Mouse (Mus musculus) neutrophil, adult 5-6 weeks (primary cell): Measurements from ENCODE around the gene Nudcd3. TPM values are rescaled to one million over a fixed set of nuclear protein-coding genes. Genes with fewer than 3 reads are reported as not detected.

Experiments
- ATAC-seq: fragments of 151-379, 151-347 bp; 2 replicates; pipeline ENCODE4 v1.8.0; 2017; ENCODE audit warnings: mild to moderate bottlenecking, moderate TSS enrichment; ENCODE audit not compliant: insufficient number of reproducible peaks, poor library complexity, low FRiP score, severe bottlenecking; ENCODE audit errors: extremely low read depth
- total RNA-seq: library from RNA; stranded (forward); fragments of 200-1000 nt; gene quantifications from 2 replicates; pipeline ENCODE4 v1.2.3, GENCODE M21; 2017

The Nudcd3 gene
- total RNA-seq, 1 experiment from 2014 or later, result 38.5 TPM

- no peak for ATAC-seq
Observed at GRCm38 (mm10) chr11:6067160-6067559, 133.1 kb downstream of the Nudcd3 start.

- no peak for ATAC-seq
Observed at GRCm38 (mm10) chr11:6066176-6066575, 134.0 kb downstream of the Nudcd3 start, which contains the start of gene Camk2b. Camk2b (minus strand) TSS chr11:6066362.

GRCm38 (mm10) chr11:6065551-6066121 is 134.6 kb downstream of the Nudcd3 start:
- ATAC-seq, result no peak

- no peak for ATAC-seq
Observed at GRCm38 (mm10) chr11:6065046-6065521, 135.1 kb downstream of the Nudcd3 start.

- ATAC-seq, result no peak
Observed at GRCm38 (mm10) chr11:6064215-6065045, 135.8 kb downstream of the Nudcd3 start.

GRCm38 (mm10) chr11:6063501-6064214 is 136.6 kb downstream of the Nudcd3 start:
- ATAC-seq, result no peak

GRCm38 (mm10) chr11:6063065-6063464 is 137.2 kb downstream of the Nudcd3 start:
- ATAC-seq, result no peak

- ATAC-seq, result no peak
Observed at GRCm38 (mm10) chr11:6062329-6062728, 137.9 kb downstream of the Nudcd3 start.

GRCm38 (mm10) chr11:6061891-6062290 is 138.3 kb downstream of the Nudcd3 start:
- ATAC-seq, result no peak

GRCm38 (mm10) chr11:6059162-6059561 is 141.1 kb downstream of the Nudcd3 start:
- ATAC-seq, result no peak

Other genes with a start within 250 kb of the Nudcd3 start
- 47.1 and 54.4 TPM in 2 replicates for gene Ykt6, start 244.7 kb downstream of the Nudcd3 start, total RNA-seq
- 1.1 and 2.1 TPM in 2 replicates for gene Camk2b, start 134.1 kb downstream of the Nudcd3 start, total RNA-seq
- gene A730071L15Rik, start 386 bp downstream of the Nudcd3 start, total RNA-seq, result 1.8 and 1.9 TPM in 2 replicates
- 0.12 TPM in 1 of 2 replicates, not detected in the other for gene Npc1l1, start 29.7 kb upstream of the Nudcd3 start, total RNA-seq
- 15.7 and 21.4 TPM in 2 replicates for gene Ddx56, start 67.4 kb upstream of the Nudcd3 start, total RNA-seq
- gene Tmed4, start 74.5 kb upstream of the Nudcd3 start, total RNA-seq, result 28.6 and 39.8 TPM in 2 replicates
- gene Ogdh, start 91.2 kb upstream of the Nudcd3 start, total RNA-seq, result 97.5 and 110 TPM in 2 replicates
- gene Zmiz2, start 188.7 kb upstream of the Nudcd3 start, total RNA-seq, result 29.6 and 32.9 TPM in 2 replicates
- 569 and 595 TPM in 2 replicates for gene Ppia, start 215.0 kb upstream of the Nudcd3 start, total RNA-seq
- 41.4 and 46.2 TPM in 2 replicates for gene H2afv, start 244.0 kb upstream of the Nudcd3 start, total RNA-seq